Comparison of ENCODE assay signal across 9 mouse cellular contexts in genomic region chr17:87379160-87379624, GRCm38 (mm10). TPM values are rescaled to one million over a fixed set of nuclear protein-coding genes. Genes with fewer than 3 reads are reported as not detected.
DNase-seq lines count a peak whose midpoint lies in the region; ATAC-seq and TF ChIP-seq lines count a peak whose summit lies in the region.
"Had no signal": no experiment of that assay in that cellular context is flagged by ENCODE, and none has a peak within 500 bp of the region (broad histone marks: within the 10 kb centered on the region; RNA-seq: fewer than 3 reads in every experiment).

No protein-coding gene starts in this region.

- 66% methylated on average over 11 of the region's 11 CpGs for WGBS in liver, postnatal 0 days (ENCODE audit: insufficient replicate concordance)
- WGBS in liver, embryonic 11.5 days = 81% methylated on average over 11 of the region's 11 CpGs
- WGBS in forebrain, embryonic 11.5 days = 81% methylated on average over 11 of the region's 11 CpGs
- WGBS in limb, embryonic 12.5 days = 82% methylated on average over 11 of the region's 11 CpGs
- WGBS in stomach, postnatal 0 days = 83% methylated on average over 11 of the region's 11 CpGs

- H3K4me3 ChIP-seq in liver, postnatal 0 days (ENCODE audit: low read depth, low read length) = no peak overlapping the region
- no peak overlapping the region for H3K4me3 ChIP-seq in liver, embryonic 11.5 days (ENCODE audit: low read depth, low read length)
- H3K4me3 ChIP-seq in forebrain, embryonic 11.5 days (ENCODE audit: low read depth, low read length) = no peak overlapping the region
- H3K4me3 ChIP-seq in limb, embryonic 12.5 days (replicated peaks) = no peak overlapping the region
- no peak overlapping the region for H3K4me3 ChIP-seq in stomach, postnatal 0 days (ENCODE audit: low read depth, low read length)
- H3K4me3 ChIP-seq: liver, embryonic 13.5 days had no signal

- H3K27me3 ChIP-seq in liver, postnatal 0 days (ENCODE audit: insufficient read depth, low read length) = no peaks in the 10 kb centered on the region
- H3K27me3 ChIP-seq in liver, embryonic 11.5 days (replicated peaks; ENCODE audit: control insufficient read depth, insufficient read depth, low read length) = no peaks in the 10 kb centered on the region
- H3K27me3 ChIP-seq in forebrain, embryonic 11.5 days (ENCODE audit: control insufficient read depth, insufficient read depth, low read length) = no peaks in the 10 kb centered on the region
- H3K27me3 ChIP-seq in limb, embryonic 12.5 days = no peaks in the 10 kb centered on the region
- H3K27me3 ChIP-seq in stomach, postnatal 0 days (ENCODE audit: control insufficient read depth, insufficient read depth, low read length) = no peaks in the 10 kb centered on the region
- H3K27me3 ChIP-seq: liver, embryonic 13.5 days had no signal

- H3K4me2 ChIP-seq in liver, postnatal 0 days (ENCODE audit: low read depth, low read length) = no peak overlapping the region
- H3K4me2 ChIP-seq in liver, embryonic 11.5 days = no peak overlapping the region
- H3K4me2 ChIP-seq in forebrain, embryonic 11.5 days (ENCODE audit: low read depth, low read length, severe bottlenecking) = no peak overlapping the region
- H3K4me2 ChIP-seq in limb, embryonic 12.5 days = no peak overlapping the region
- H3K4me2 ChIP-seq in stomach, postnatal 0 days (replicated peaks; ENCODE audit: low read depth) = no peak overlapping the region
- H3K4me2 ChIP-seq: liver, embryonic 13.5 days had no signal

- no peaks in the 10 kb centered on the region for H3K36me3 ChIP-seq in liver, postnatal 0 days (replicated peaks; ENCODE audit: insufficient read depth, low read length)
- no peaks in the 10 kb centered on the region for H3K36me3 ChIP-seq in liver, embryonic 11.5 days (ENCODE audit: control insufficient read depth, insufficient read depth, low read length)
- H3K36me3 ChIP-seq in forebrain, embryonic 11.5 days (ENCODE audit: control insufficient read depth, insufficient read depth, low read length) = no peaks in the 10 kb centered on the region
- no peaks in the 10 kb centered on the region for H3K36me3 ChIP-seq in limb, embryonic 12.5 days
- H3K36me3 ChIP-seq in stomach, postnatal 0 days (ENCODE audit: control insufficient read depth, insufficient read depth, low read length) = no peaks in the 10 kb centered on the region
- H3K36me3 ChIP-seq: liver, embryonic 13.5 days had no signal

- no peak overlapping the region for H3K9ac ChIP-seq in liver, postnatal 0 days (replicated peaks)
- H3K9ac ChIP-seq in liver, embryonic 11.5 days (ENCODE audit: low read depth, low read length) = no peak overlapping the region
- H3K9ac ChIP-seq in forebrain, embryonic 11.5 days (ENCODE audit: low read length) = peak overlapping the region; percentile 23; the same call in 1 of the 2 replicates
- H3K9ac ChIP-seq in limb, embryonic 12.5 days (replicated peaks) = peak overlapping the region; percentile 23; the same call in 1 of the 2 replicates
- H3K9ac ChIP-seq in stomach, postnatal 0 days (ENCODE audit: low read length) = no peak overlapping the region
- H3K9ac ChIP-seq: liver, embryonic 13.5 days had no signal

- ATAC-seq in liver, postnatal 0 days = no peak
- no peak for ATAC-seq in liver, embryonic 11.5 days (replicated peaks; ENCODE audit: low FRiP score)
- no peak for ATAC-seq in forebrain, embryonic 11.5 days (replicated peaks; ENCODE audit: low FRiP score)
- no peak for ATAC-seq in limb, embryonic 12.5 days (ENCODE audit: insufficient number of reproducible peaks, insufficient read depth, low FRiP score, low TSS enrichment, low read depth)
- no peak for ATAC-seq in stomach, postnatal 0 days (ENCODE audit: low FRiP score, low TSS enrichment)
- ATAC-seq in inflammation-experienced regulatory T-cells, adult 6 months = no peak

- no peak for TF ChIP-seq EP300 in liver, postnatal 0 days (IDR thresholded peaks at IDR 0.05; ENCODE audit: low read depth)
- no peak for TF ChIP-seq EP300 in stomach, postnatal 0 days (optimal IDR thresholded peaks at IDR 0.05)

- H3K27ac ChIP-seq in liver, postnatal 0 days (ENCODE audit: low read depth) = 0 out of 2 replicates have a peak overlapping the region, but pooled peaks have one; percentile 3
- H3K27ac ChIP-seq in liver, embryonic 11.5 days (ENCODE audit: low read depth, low read length) = no peak overlapping the region
- H3K27ac ChIP-seq in forebrain, embryonic 11.5 days (ENCODE audit: low read depth, low read length) = no peak overlapping the region; the same call in 1 of the 2 replicates
- H3K27ac ChIP-seq in limb, embryonic 12.5 days = peak overlapping the region; percentile 78; the same call in 1 of the 2 replicates
- peak overlapping the region; percentile 50; the same call in 1 of the 2 replicates for H3K27ac ChIP-seq in stomach, postnatal 0 days (replicated peaks)
- H3K27ac ChIP-seq: liver, embryonic 13.5 days had no signal

- peaks cover 18% of the 10 kb centered on the region for H3K4me1 ChIP-seq in liver, postnatal 0 days (ENCODE audit: insufficient read depth)
- peaks cover 27% of the 10 kb centered on the region for H3K4me1 ChIP-seq in liver, embryonic 11.5 days (replicated peaks; ENCODE audit: control insufficient read depth, insufficient read depth, low read length)
- peaks cover 17% of the 10 kb centered on the region for H3K4me1 ChIP-seq in forebrain, embryonic 11.5 days (replicated peaks; ENCODE audit: control insufficient read depth, insufficient read depth, low read length)
- peaks cover 60% of the 10 kb centered on the region for H3K4me1 ChIP-seq in limb, embryonic 12.5 days (replicated peaks)
- H3K4me1 ChIP-seq in stomach, postnatal 0 days (replicated peaks; ENCODE audit: control insufficient read depth, insufficient read depth) = peaks cover 21% of the 10 kb centered on the region

- no peak for DNase-seq in liver, postnatal 0 days
- DNase-seq in liver, embryonic 11.5 days (ENCODE audit: low spot score) = no peak
- no peak for DNase-seq in forebrain, embryonic 11.5 days (ENCODE audit: low spot score)
- DNase-seq in stomach, postnatal 0 days (ENCODE audit: low spot score) = no peak
- no peak for DNase-seq in adrenal gland, adult (ENCODE audit: inconsistent age in 2 of 2, low spot score in 1 of 2)
- DNase-seq: liver, embryonic 13.5 days had no signal

- no peak for TF ChIP-seq CTCF in liver, postnatal 0 days (IDR thresholded peaks at IDR 0.05; ENCODE audit: low read depth)
- TF ChIP-seq CTCF in stomach, postnatal 0 days (IDR thresholded peaks at IDR 0.05; ENCODE audit: low read depth) = no peak

- H3K9me3 ChIP-seq in liver, postnatal 0 days (ENCODE audit: low read length) = no peaks in the 10 kb centered on the region
- no peaks in the 10 kb centered on the region for H3K9me3 ChIP-seq in liver, embryonic 11.5 days (ENCODE audit: control insufficient read depth, low read length)
- no peaks in the 10 kb centered on the region for H3K9me3 ChIP-seq in forebrain, embryonic 11.5 days (ENCODE audit: control insufficient read depth, low read length)
- no peaks in the 10 kb centered on the region for H3K9me3 ChIP-seq in limb, embryonic 12.5 days
- H3K9me3 ChIP-seq in stomach, postnatal 0 days (ENCODE audit: control insufficient read depth, low read length) = no peaks in the 10 kb centered on the region
- H3K9me3 ChIP-seq: liver, embryonic 13.5 days had no signal

RNA-seq across cellular contexts. Expression of gene Stpg4, which starts 48.3 kb away (rescaled TPM):
- not detected in 2 replicates for polyA plus RNA-seq in liver, postnatal 0 days (2015; fragmentation: Nextera tagmentation; extraction: Ambion mirVana)
- not detected in 2 replicates for polyA plus RNA-seq in liver, embryonic 11.5 days (2014; fragmentation: Nextera tagmentation; extraction: Ambion mirVana)
- polyA plus RNA-seq in forebrain, embryonic 11.5 days (2014; fragmentation: Nextera tagmentation; extraction: Ambion mirVana) = not detected in 2 replicates
- not detected in 2 replicates for polyA plus RNA-seq in limb, embryonic 12.5 days (2016; fragmentation: Nextera tagmentation; extraction: Ambion mirVana)
- polyA plus RNA-seq in stomach, postnatal 0 days (2015; fragmentation: Nextera tagmentation; extraction: Ambion mirVana) = not detected in 2 replicates
- polyA plus RNA-seq in inflammation-experienced regulatory T-cells, adult 6 months (2017; shearing (Covaris generic)) = under 1 TPM in 1 of 3 experiments, not detected in 2; 0.43 TPM
- polyA plus RNA-seq: brain, embryonic 14.5 days; liver, embryonic 13.5 days had no signal

Comparison
In these comparisons a context has a peak if more than half of its experiments do, and no peak if none do; other contexts are left out.
1. H3K27ac ChIP-seq: peak in liver, postnatal 0 days (single experiment), limb, embryonic 12.5 days (single experiment) and stomach, postnatal 0 days (single experiment); none in liver, embryonic 11.5 days (single experiment) and forebrain, embryonic 11.5 days (single experiment).
2. H3K9ac ChIP-seq: peak in forebrain, embryonic 11.5 days (single experiment) and limb, embryonic 12.5 days (single experiment); none in liver, postnatal 0 days (single experiment), liver, embryonic 11.5 days (single experiment) and stomach, postnatal 0 days (single experiment).